Mouse (Mus musculus): ENCODE measurements around the gene Aox4. TPM values are rescaled to one million over a fixed set of nuclear protein-coding genes. Genes with fewer than 3 reads are reported as not detected.

Aox4 gene
- polyA plus RNA-seq, 1 experiment, result not detected

DNA sequence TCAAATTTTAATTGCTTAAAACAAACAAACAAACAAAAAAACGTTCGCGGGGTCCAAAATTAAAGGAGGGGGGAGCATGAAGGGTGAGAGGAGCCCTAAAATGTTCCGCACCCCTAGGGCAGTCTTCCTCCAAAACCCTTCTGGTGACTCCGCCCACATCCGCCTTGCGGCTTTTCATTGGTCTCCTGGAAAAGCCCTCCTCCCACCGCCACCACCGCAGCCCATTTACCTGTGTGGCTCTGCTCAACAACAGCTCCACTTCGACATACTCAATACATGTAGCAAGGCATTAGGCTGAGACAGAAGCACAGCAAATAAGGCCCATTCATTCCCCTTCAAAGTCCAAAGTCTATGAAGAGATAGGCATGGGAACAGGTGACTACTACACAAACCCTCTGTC is 14.7 kb upstream of the Aox4 start:
- H3K4me2 ChIP-seq (ENCODE audit: low read depth), result no peak overlapping the region
- TF ChIP-seq MYOG (IDR thresholded peaks at IDR 0.05; ENCODE audit: control insufficient read depth in 1 of 3, insufficient read depth in 1 of 3, insufficient read length in 2 of 3, low read depth in 2 of 3) (no peak), POLR2AphosphoS2 (IDR thresholded peaks at IDR 0.05; ENCODE audit: insufficient read length, low read depth) (no peak), SRF (IDR thresholded peaks at IDR 0.05; ENCODE audit: control insufficient read depth, insufficient read length, low read depth) (no peak)
- H3K4me3 ChIP-seq, result no peak overlapping the region
- H3K36me3 ChIP-seq (ENCODE audit: control insufficient read depth, insufficient read depth), result no peaks in the 10 kb centered on the region
- H3ac ChIP-seq (ENCODE audit: control insufficient read depth, insufficient read length), result no peak overlapping the region
- H3K79me2 ChIP-seq (ENCODE audit: control insufficient read depth, insufficient read depth), result no peaks in the 10 kb centered on the region
- H3K27me3 ChIP-seq (ENCODE audit: control insufficient read depth, insufficient read depth, insufficient read length), result peaks cover 21% of the 10 kb centered on the region

DNA sequence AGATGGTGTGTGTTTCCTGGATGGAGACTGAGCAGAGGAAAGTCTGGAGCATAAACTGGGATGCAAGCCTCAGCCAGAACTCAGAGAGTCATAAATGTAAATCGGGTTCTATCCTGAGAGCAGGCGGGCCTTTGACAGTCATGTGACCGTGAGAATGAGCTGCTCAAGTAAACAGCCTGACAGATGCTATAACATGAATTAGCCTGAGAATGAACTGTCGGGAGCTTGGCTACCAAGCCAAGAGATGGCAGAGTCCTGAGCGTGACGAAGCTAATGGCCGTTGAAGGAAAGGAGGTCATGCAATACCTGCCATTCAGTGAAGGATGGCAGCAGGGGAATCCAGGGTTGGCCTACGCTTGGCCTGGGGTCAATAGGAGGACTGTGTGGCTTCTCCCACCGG is 13.2 kb upstream of the Aox4 start:
- H3K27me3 ChIP-seq (ENCODE audit: control insufficient read depth, insufficient read depth, insufficient read length), result peaks cover 16% of the 10 kb centered on the region
- TF ChIP-seq E2F4 (IDR thresholded peaks at IDR 0.05; ENCODE audit: insufficient read depth) (no peak), CEBPB (IDR thresholded peaks at IDR 0.05; ENCODE audit: insufficient read depth, poor library complexity, severe bottlenecking) (no peak), TCF12 (IDR thresholded peaks at IDR 0.05; ENCODE audit: insufficient read depth, poor library complexity, severe bottlenecking) (no peak), TCF3 (IDR thresholded peaks at IDR 0.05; ENCODE audit: insufficient read length, low read depth) (no peak), POLR2A (IDR thresholded peaks at IDR 0.05; ENCODE audit: insufficient read length, low read depth) (no peak), SRF (IDR thresholded peaks at IDR 0.05; ENCODE audit: control insufficient read depth, insufficient read length, low read depth) (no peak), MYOD1 (IDR thresholded peaks at IDR 0.05; ENCODE audit: control insufficient read depth in 1 of 3, insufficient read length in 2 of 3, low read depth in 2 of 3) (no peak), POLR2AphosphoS2 (IDR thresholded peaks at IDR 0.05; ENCODE audit: insufficient read length, low read depth) (no peak), USF1 (IDR thresholded peaks at IDR 0.05; ENCODE audit: low read depth) (no peak), MAX (IDR thresholded peaks at IDR 0.05; ENCODE audit: low read depth) (no peak), MYOG (IDR thresholded peaks at IDR 0.05; ENCODE audit: control insufficient read depth in 1 of 3, insufficient read depth in 1 of 3, insufficient read length in 2 of 3, low read depth in 2 of 3) (no peak), REST (IDR thresholded peaks at IDR 0.05; ENCODE audit: insufficient read depth, insufficient read length) (no peak)

DNA sequence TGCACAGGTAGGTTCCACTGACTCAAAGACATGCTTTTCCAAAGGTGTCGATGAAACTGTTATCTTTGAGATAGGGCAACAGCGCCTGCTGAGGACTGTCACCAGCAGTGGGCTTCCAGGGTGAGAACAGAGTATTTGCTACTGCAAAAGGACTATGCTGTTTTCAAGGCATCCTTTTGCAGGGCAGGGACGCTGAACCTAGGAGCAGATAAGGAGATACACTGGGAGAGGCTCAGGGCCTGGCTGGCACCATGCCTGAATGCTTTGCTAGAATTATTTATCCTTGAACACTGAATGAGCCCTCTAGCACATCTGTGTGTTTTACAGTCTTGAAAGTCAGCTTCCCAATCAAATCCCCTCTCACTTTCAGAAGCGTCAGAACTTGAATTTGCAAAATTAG is 11.8 kb upstream of the Aox4 start:
- Histone ChIP-seq H3K36me3 (ENCODE audit: control insufficient read depth, insufficient read depth) (no peaks in the 10 kb centered on the region), H3ac (ENCODE audit: control insufficient read depth, insufficient read length) (no peak overlapping the region), H3K4me3 (no peak overlapping the region), H3K4me2 (ENCODE audit: low read depth) (no peak overlapping the region), H3K27me3 (ENCODE audit: control insufficient read depth, insufficient read depth, insufficient read length) (peaks cover 16% of the 10 kb centered on the region), H3K79me2 (ENCODE audit: control insufficient read depth, insufficient read depth) (no peaks in the 10 kb centered on the region)
- TF ChIP-seq MYOD1 (IDR thresholded peaks at IDR 0.05; ENCODE audit: control insufficient read depth in 1 of 3, insufficient read length in 2 of 3, low read depth in 2 of 3) (no peak), POLR2AphosphoS2 (IDR thresholded peaks at IDR 0.05; ENCODE audit: insufficient read length, low read depth) (no peak), POLR2A (IDR thresholded peaks at IDR 0.05; ENCODE audit: insufficient read length, low read depth) (no peak), MYOG (IDR thresholded peaks at IDR 0.05; ENCODE audit: control insufficient read depth in 1 of 3, insufficient read depth in 1 of 3, insufficient read length in 2 of 3, low read depth in 2 of 3) (no peak), USF1 (IDR thresholded peaks at IDR 0.05; ENCODE audit: low read depth) (no peak)

More for the DNA sequence above, 13.2 kb upstream of the Aox4 start:
- Histone ChIP-seq H3K79me2 (ENCODE audit: control insufficient read depth, insufficient read depth) (no peaks in the 10 kb centered on the region), H3K4me3 (no peak overlapping the region), H3K4me2 (ENCODE audit: low read depth) (no peak overlapping the region), H3ac (ENCODE audit: control insufficient read depth, insufficient read length) (no peak overlapping the region), H3K36me3 (ENCODE audit: control insufficient read depth, insufficient read depth) (no peaks in the 10 kb centered on the region)

- H3K79me2 ChIP-seq (ENCODE audit: control insufficient read depth, insufficient read depth), result no peaks in the 10 kb centered on the region
- no peaks in the 10 kb centered on the region for H3K27me3 ChIP-seq (ENCODE audit: control insufficient read depth, insufficient read depth, insufficient read length)
- H3K36me3 ChIP-seq (ENCODE audit: control insufficient read depth, insufficient read depth), result no peaks in the 10 kb centered on the region
- no peak overlapping the region for H3K4me2 ChIP-seq (ENCODE audit: low read depth)
- TF ChIP-seq TCF12 (IDR thresholded peaks at IDR 0.05; ENCODE audit: insufficient read depth, poor library complexity, severe bottlenecking), result no peak
- no peak for TF ChIP-seq REST (IDR thresholded peaks at IDR 0.05; ENCODE audit: insufficient read depth, insufficient read length)
- TF ChIP-seq TCF3 (IDR thresholded peaks at IDR 0.05; ENCODE audit: insufficient read length, low read depth), result no peak
- TF ChIP-seq USF1 (IDR thresholded peaks at IDR 0.05; ENCODE audit: low read depth), result no peak
- TF ChIP-seq MAX (IDR thresholded peaks at IDR 0.05; ENCODE audit: low read depth), result no peak
- no peak for TF ChIP-seq E2F4 (IDR thresholded peaks at IDR 0.05; ENCODE audit: insufficient read depth)
- TF ChIP-seq POLR2AphosphoS2 (IDR thresholded peaks at IDR 0.05; ENCODE audit: insufficient read length, low read depth), result no peak
- no peak for TF ChIP-seq POLR2A (IDR thresholded peaks at IDR 0.05; ENCODE audit: insufficient read length, low read depth)
- TF ChIP-seq SRF (IDR thresholded peaks at IDR 0.05; ENCODE audit: control insufficient read depth, insufficient read length, low read depth), result no peak
- no peak for TF ChIP-seq MYOG (IDR thresholded peaks at IDR 0.05; ENCODE audit: control insufficient read depth in 1 of 3, insufficient read depth in 1 of 3, insufficient read length in 2 of 3, low read depth in 2 of 3)
- TF ChIP-seq MYOD1 (IDR thresholded peaks at IDR 0.05; ENCODE audit: control insufficient read depth in 1 of 3, insufficient read length in 2 of 3, low read depth in 2 of 3), result no peak
- TF ChIP-seq CEBPB (IDR thresholded peaks at IDR 0.05; ENCODE audit: insufficient read depth, poor library complexity, severe bottlenecking), result no peak
- no peak overlapping the region for H3ac ChIP-seq (ENCODE audit: control insufficient read depth, insufficient read length)
- no peak overlapping the region for H3K4me3 ChIP-seq
Observed at GRCm38 (mm10) chr1:58212805-58213204, 2.6 kb downstream of the Aox4 start.

- Histone ChIP-seq H3K4me2 (ENCODE audit: low read depth) (no peak overlapping the region), H3K4me3 (no peak overlapping the region), H3K79me2 (ENCODE audit: control insufficient read depth, insufficient read depth) (no peaks in the 10 kb centered on the region), H3K27me3 (ENCODE audit: control insufficient read depth, insufficient read depth, insufficient read length) (no peaks in the 10 kb centered on the region), H3ac (ENCODE audit: control insufficient read depth, insufficient read length) (no peak overlapping the region), H3K36me3 (ENCODE audit: control insufficient read depth, insufficient read depth) (no peaks in the 10 kb centered on the region)
- TF ChIP-seq E2F4 (IDR thresholded peaks at IDR 0.05; ENCODE audit: insufficient read depth), result no peak
- no peak for TF ChIP-seq POLR2A (IDR thresholded peaks at IDR 0.05; ENCODE audit: insufficient read length, low read depth)
- TF ChIP-seq MYOG (IDR thresholded peaks at IDR 0.05; ENCODE audit: control insufficient read depth in 1 of 3, insufficient read depth in 1 of 3, insufficient read length in 2 of 3, low read depth in 2 of 3), result no peak
- no peak for TF ChIP-seq CEBPB (IDR thresholded peaks at IDR 0.05; ENCODE audit: insufficient read depth, poor library complexity, severe bottlenecking)
- TF ChIP-seq MYOD1 (IDR thresholded peaks at IDR 0.05; ENCODE audit: control insufficient read depth in 1 of 3, insufficient read length in 2 of 3, low read depth in 2 of 3), result no peak
- no peak for TF ChIP-seq POLR2AphosphoS2 (IDR thresholded peaks at IDR 0.05; ENCODE audit: insufficient read length, low read depth)
- TF ChIP-seq USF1 (IDR thresholded peaks at IDR 0.05; ENCODE audit: low read depth), result no peak
- no peak for TF ChIP-seq REST (IDR thresholded peaks at IDR 0.05; ENCODE audit: insufficient read depth, insufficient read length)
- TF ChIP-seq SRF (IDR thresholded peaks at IDR 0.05; ENCODE audit: control insufficient read depth, insufficient read length, low read depth), result no peak
- no peak for TF ChIP-seq TCF12 (IDR thresholded peaks at IDR 0.05; ENCODE audit: insufficient read depth, poor library complexity, severe bottlenecking)
- no peak for TF ChIP-seq TCF3 (IDR thresholded peaks at IDR 0.05; ENCODE audit: insufficient read length, low read depth)
- no peak for TF ChIP-seq MAX (IDR thresholded peaks at IDR 0.05; ENCODE audit: low read depth)
Observed at GRCm38 (mm10) chr1:58213838-58214237, 3.6 kb downstream of the Aox4 start.
